Mouse (Mus musculus): ENCODE data around the gene Pde4dip.

The Pde4dip gene

GRCm38 (mm10) chr3:97800004-97800403 lies 88.5 kb downstream of the Pde4dip start:
- DNase-seq = no peak

GRCm38 (mm10) chr3:97799267-97799666 lies 89.2 kb downstream of the Pde4dip start:
- DNase-seq = no peak

- DNase-seq = no peak
These were observed 91.1 kb downstream of the Pde4dip start for GRCm38 (mm10) chr3:97797371-97797770.

GRCm38 (mm10) chr3:97793995-97794394 lies 94.5 kb downstream of the Pde4dip start:
- DNase-seq = no peak

GRCm38 (mm10) chr3:97790150-97790549 lies 98.4 kb downstream of the Pde4dip start:
- no peak for DNase-seq

- no peak for DNase-seq
These were observed 99.2 kb downstream of the Pde4dip start for GRCm38 (mm10) chr3:97789317-97789716.

GRCm38 (mm10) chr3:97776195-97776594 lies 112.3 kb downstream of the Pde4dip start:
- DNase-seq = no peak

- DNase-seq = no peak
These were observed 112.8 kb downstream of the Pde4dip start for GRCm38 (mm10) chr3:97775742-97776141.

GRCm38 (mm10) chr3:97774861-97775260 lies 113.6 kb downstream of the Pde4dip start:
- no peak for DNase-seq

GRCm38 (mm10) chr3:97767771-97768762 lies 120.4 kb downstream of the Pde4dip start:
- DNase-seq = peak; percentile 97

GRCm38 (mm10) chr3:97767041-97767770 lies 121.3 kb downstream of the Pde4dip start:
- peak; percentile 37 for DNase-seq

GRCm38 (mm10) chr3:97766459-97766858 lies 122.0 kb downstream of the Pde4dip start:
- DNase-seq = peak; percentile 38

- peak; percentile 71 for DNase-seq
These were observed 124.4 kb downstream of the Pde4dip start for GRCm38 (mm10) chr3:97764152-97764551.

GRCm38 (mm10) chr3:97761951-97762350 lies 126.6 kb downstream of the Pde4dip start:
- DNase-seq = no peak

GRCm38 (mm10) chr3:97761168-97761567 lies 127.3 kb downstream of the Pde4dip start:
- no peak for DNase-seq

- DNase-seq = no peak
These were observed 128.7 kb downstream of the Pde4dip start for GRCm38 (mm10) chr3:97759846-97760245.

GRCm38 (mm10) chr3:97757501-97757900 lies 131.0 kb downstream of the Pde4dip start:
- DNase-seq = peak; percentile 42

- DNase-seq = peak; percentile 97
These were observed 132.0 kb downstream of the Pde4dip start for GRCm38 (mm10) chr3:97756283-97757074.

GRCm38 (mm10) chr3:97755411-97755810 lies 133.1 kb downstream of the Pde4dip start:
- DNase-seq = peak; percentile 85

GRCm38 (mm10) chr3:97752901-97753300 lies 135.6 kb downstream of the Pde4dip start:
- no peak for DNase-seq

- DNase-seq = no peak
These were observed 136.9 kb downstream of the Pde4dip start for GRCm38 (mm10) chr3:97751566-97751965.

GRCm38 (mm10) chr3:97748789-97749188 lies 139.7 kb downstream of the Pde4dip start:
- no peak for DNase-seq

- no peak for DNase-seq
These were observed 145.7 kb downstream of the Pde4dip start for GRCm38 (mm10) chr3:97742841-97743240.

Data from kidney, adult 9 months (tissue).